Mouse (Mus musculus) E14TG2a.4 (cell line): ENCODE measurements at regions not wholly inside any gene's neighbourhood (a gene's known extent, or its start where the extent isn't known, plus 50 kb on each side); places are given as distances from the start of the nearest gene placed in this dataset.

Experiments used
- CTCF ChIP-seq: conservative IDR thresholded peaks from 2 replicates; pipeline ENCODE4 v1.5.1; 2014; ENCODE audit warnings: low read length
- NANOG ChIP-seq: IDR thresholded peaks from 2 replicates; pipeline ENCODE4 v1.6.1; 2014; ENCODE audit warnings: borderline replicate concordance, low read length, mixed read lengths
- POU5F1 ChIP-seq: IDR thresholded peaks from 2 replicates; pipeline ENCODE4 v1.6.1; 2014; ENCODE audit warnings: low read length, borderline replicate concordance

- no peak for TF ChIP-seq CTCF
- TF ChIP-seq POU5F1 = no peak
- TF ChIP-seq NANOG = no peak
Observed at GRCm38 (mm10) chr6:51129591-51129990, 302.9 kb upstream of the Nfe2l3 start.
